Mouse (Mus musculus) stomach, embryonic 14.5 days (tissue): Measurements from ENCODE around the gene Fam160a2. TPM values are rescaled to one million over a fixed set of nuclear protein-coding genes. Genes with fewer than 3 reads are reported as not detected.

ENCODE experiments used
- ATAC-seq: fragments of 200-750 bp; cut with Nextera tagmentation; 2 replicates; pipeline ENCODE4 v1.8.0; 2017; ENCODE audit warnings: low read depth, moderate TSS enrichment; ENCODE audit not compliant: insufficient number of reproducible peaks, insufficient read depth, low FRiP score
- H3K27ac ChIP-seq: fragments of 300-500 bp; sonication (generic); 2 replicates; pipeline ENCODE4 v1.5.1; 2014; ENCODE audit warnings: mild to moderate bottlenecking, low read length, moderate library complexity, mixed read lengths
- H3K27me3 ChIP-seq: fragments of 300-500 bp; sonication (generic); 2 replicates; pipeline ENCODE4 v1.6.1; 2014; ENCODE audit warnings: low read length, control low read depth, mixed read lengths; ENCODE audit not compliant: control insufficient read depth, insufficient read depth
- H3K36me3 ChIP-seq: fragments of 300-500 bp; sonication (generic); 2 replicates; pipeline ENCODE4 v1.6.1; 2014; ENCODE audit warnings: mild to moderate bottlenecking, control low read depth, low read length, moderate library complexity, mixed read lengths; ENCODE audit not compliant: control insufficient read depth, insufficient read depth
- H3K4me1 ChIP-seq: fragments of 300-500 bp; sonication (generic); 2 replicates; pipeline ENCODE4 v1.6.1; 2014; ENCODE audit warnings: low read length, control low read depth, mixed read lengths; ENCODE audit not compliant: control insufficient read depth, insufficient read depth
- H3K4me2 ChIP-seq: fragments of 300-500 bp; sonication (generic); replicated peaks from 2 replicates; pipeline ENCODE4 v1.6.1; 2014; ENCODE audit warnings: low read depth, low read length, control low read depth
- H3K4me3 ChIP-seq: fragments of 300-500 bp; sonication (generic); 2 replicates; pipeline ENCODE4 v1.5.1; 2014; ENCODE audit warnings: low read depth, low read length, control low read depth
- H3K9ac ChIP-seq: fragments of 300-500 bp; sonication (generic); replicated peaks from 2 replicates; pipeline ENCODE4 v1.6.1; 2014; ENCODE audit warnings: low read depth, mild to moderate bottlenecking, control low read depth, low read length, moderate library complexity, mixed read lengths
- H3K9me3 ChIP-seq: fragments of 300-500 bp; sonication (generic); 2 replicates; pipeline ENCODE4 v1.6.1; 2016; ENCODE audit warnings: low read depth, low read length, control low read depth; ENCODE audit not compliant: control insufficient read depth
- WGBS: fragments of 180-500 bp; shearing (Covaris S2); extraction: QIAGEN DNeasy Blood & Tissue Kit; methylation state at CpG from one replicate; pipeline ENCODE4 v1.1.7; 2014; 5-methylcytosine and 5-hydroxymethylcytosine counted together
- polyA plus RNA-seq: library from polyadenylated mRNA; unstranded; fragments of >200 nt; fragmentation: Nextera tagmentation; extraction: Ambion mirVana; gene quantifications from 2 replicates; pipeline ENCODE4 v1.2.1, GENCODE M21; 2014

Fam160a2 gene
- polyA plus RNA-seq, 1 experiment from 2014 or later, result 40.3 TPM

- 62% methylated on average over 5 of the region's 5 CpGs for WGBS
- ATAC-seq, result no peak
- Histone ChIP-seq H3K4me1 (no peaks in the 10 kb centered on the region; the same call in 1 of the 2 replicates), H3K4me3 (no peak within 1 kb of the TSS), H3K27ac (no peak within 1 kb of the TSS), H3K9ac (no peak within 1 kb of the TSS), H3K9me3 (no peaks in the 10 kb centered on the region), H3K27me3 (no peaks in the 10 kb centered on the region), H3K36me3 (no peaks in the 10 kb centered on the region), H3K4me2 (no peak within 1 kb of the TSS)
Measured at GRCm38 (mm10) chr7:105404268-105404667, 4.4 kb upstream of the Fam160a2 start, which contains the start of gene Cnga4. TSS of gene Cnga4 (plus strand) at chr7:105404568.

DNA sequence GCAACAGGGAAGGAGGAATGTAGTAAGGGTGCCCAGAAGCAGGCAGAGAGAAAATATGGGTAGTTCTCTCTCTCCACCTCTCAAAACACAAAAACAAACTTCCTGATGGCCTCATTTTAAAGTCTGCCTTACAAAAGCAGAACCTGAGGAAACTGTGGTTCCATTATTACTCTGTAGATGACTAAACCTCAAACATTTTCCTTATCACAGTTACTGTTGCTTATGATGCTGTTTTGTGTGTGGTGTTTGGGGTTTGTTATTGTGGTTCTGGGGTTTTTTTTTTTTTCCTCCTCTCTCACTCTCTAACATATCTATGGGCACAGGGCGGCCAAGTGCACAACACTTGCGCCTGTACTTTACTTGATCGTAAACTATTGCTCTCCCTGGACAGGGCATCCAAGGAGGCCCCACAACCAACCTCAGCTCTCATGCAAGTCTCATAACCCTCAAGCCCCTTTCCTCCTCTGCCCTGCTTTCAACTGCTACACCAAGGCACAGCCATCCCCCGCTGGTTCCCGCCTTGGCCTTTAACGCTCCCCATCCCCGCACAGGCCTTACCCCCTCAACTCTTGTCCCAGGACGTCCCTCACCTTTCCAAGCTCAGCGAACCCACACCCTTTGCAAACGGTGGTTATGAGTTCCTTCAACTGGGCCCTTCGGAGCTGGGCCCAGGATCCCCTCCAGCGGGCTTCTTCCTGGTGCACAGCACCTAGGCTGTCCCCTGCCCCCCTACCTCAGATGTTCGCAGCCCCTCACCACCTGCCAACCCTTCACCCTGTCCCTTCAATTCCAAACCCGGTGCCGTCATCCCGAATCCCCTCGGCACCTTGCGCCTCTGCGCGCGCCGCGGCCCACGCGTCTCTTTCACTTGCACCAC lies 558 bp downstream of the Fam160a2 start:
- peak overlapping the region; percentile 78 for H3K4me3 ChIP-seq
- H3K4me1 ChIP-seq, result peaks cover 8% of the 10 kb centered on the region; the same call in 1 of the 2 replicates
- no peaks in the 10 kb centered on the region for H3K27me3 ChIP-seq
- H3K36me3 ChIP-seq, result no peaks in the 10 kb centered on the region
- no peak for ATAC-seq
- H3K9me3 ChIP-seq, result no peaks in the 10 kb centered on the region
- peak overlapping the region; percentile 61 for H3K27ac ChIP-seq
- H3K9ac ChIP-seq, result peak overlapping the region; percentile 83
- WGBS, result under 1% methylated on average over 25 of the region's 25 CpGs
- peak overlapping the region; percentile 74 for H3K4me2 ChIP-seq

DNA sequence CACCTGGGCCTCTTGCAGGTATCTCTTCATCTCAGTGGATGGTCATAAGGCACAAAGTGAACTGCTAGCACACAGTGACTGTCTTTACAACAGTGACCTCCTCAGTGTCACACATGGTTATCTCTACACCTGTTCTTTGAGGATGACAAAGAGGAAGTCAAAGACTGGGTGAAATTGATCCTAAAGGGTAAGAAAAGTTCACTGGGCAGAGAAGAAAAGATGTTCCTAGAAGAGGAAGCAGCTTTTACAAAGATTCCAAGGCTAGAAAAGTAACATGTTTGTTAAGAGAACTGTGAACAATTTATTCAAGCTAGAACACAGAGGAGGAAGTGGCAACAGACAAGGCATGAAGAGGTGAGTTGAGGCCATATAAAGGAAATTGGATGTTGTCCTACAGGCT lies 3.7 kb downstream of the Fam160a2 start:
- Histone ChIP-seq H3K4me3 (no peak overlapping the region), H3K9ac (no peak overlapping the region), H3K27ac (no peak overlapping the region), H3K27me3 (no peaks in the 10 kb centered on the region), H3K4me2 (no peak overlapping the region), H3K36me3 (peaks cover 2% of the 10 kb centered on the region; the same call in 1 of the 2 replicates), H3K9me3 (no peaks in the 10 kb centered on the region), H3K4me1 (peaks cover 8% of the 10 kb centered on the region; the same call in 1 of the 2 replicates)
- ATAC-seq, result no peak

- peaks cover 8% of the 10 kb centered on the region; the same call in 1 of the 2 replicates for H3K4me1 ChIP-seq
- H3K4me2 ChIP-seq, result no peak overlapping the region
- no peaks in the 10 kb centered on the region for H3K9me3 ChIP-seq
- H3K9ac ChIP-seq, result no peak overlapping the region
- H3K27ac ChIP-seq, result no peak overlapping the region
- H3K4me3 ChIP-seq, result no peak overlapping the region
- H3K27me3 ChIP-seq, result no peaks in the 10 kb centered on the region
- ATAC-seq, result no peak
- peaks cover 4% of the 10 kb centered on the region; the same call in 1 of the 2 replicates for H3K36me3 ChIP-seq
Measured at GRCm38 (mm10) chr7:105395131-105395820, 4.6 kb downstream of the Fam160a2 start.

DNA sequence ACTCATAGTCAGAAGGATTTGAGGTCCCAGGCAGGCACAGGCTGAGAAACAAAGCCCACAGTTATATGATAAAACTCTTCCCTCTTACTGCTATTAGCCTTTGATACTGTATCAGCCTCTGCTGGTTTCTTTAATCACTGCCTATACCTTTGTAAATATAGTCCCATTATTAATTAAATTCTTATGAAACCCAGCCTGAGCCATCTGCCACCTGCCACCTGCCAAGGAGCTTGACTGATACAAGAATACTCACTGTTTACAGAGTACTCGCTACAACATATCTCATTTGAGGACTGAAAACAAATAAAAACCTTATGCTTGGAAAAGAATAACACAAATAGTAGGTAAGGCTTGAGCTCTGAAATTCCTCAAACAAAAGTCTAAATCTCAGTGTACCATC lies 5.2 kb downstream of the Fam160a2 start:
- no peak for ATAC-seq
- no peak overlapping the region for H3K4me3 ChIP-seq
- H3K9ac ChIP-seq, result no peak overlapping the region
- 59% methylated on average over 1 of the region's 1 CpGs for WGBS
- no peak overlapping the region for H3K4me2 ChIP-seq
- peaks cover 8% of the 10 kb centered on the region; the same call in 1 of the 2 replicates for H3K4me1 ChIP-seq
- H3K27ac ChIP-seq, result no peak overlapping the region
- H3K27me3 ChIP-seq, result no peaks in the 10 kb centered on the region
- H3K9me3 ChIP-seq, result no peaks in the 10 kb centered on the region
- H3K36me3 ChIP-seq, result peaks cover 11% of the 10 kb centered on the region

DNA sequence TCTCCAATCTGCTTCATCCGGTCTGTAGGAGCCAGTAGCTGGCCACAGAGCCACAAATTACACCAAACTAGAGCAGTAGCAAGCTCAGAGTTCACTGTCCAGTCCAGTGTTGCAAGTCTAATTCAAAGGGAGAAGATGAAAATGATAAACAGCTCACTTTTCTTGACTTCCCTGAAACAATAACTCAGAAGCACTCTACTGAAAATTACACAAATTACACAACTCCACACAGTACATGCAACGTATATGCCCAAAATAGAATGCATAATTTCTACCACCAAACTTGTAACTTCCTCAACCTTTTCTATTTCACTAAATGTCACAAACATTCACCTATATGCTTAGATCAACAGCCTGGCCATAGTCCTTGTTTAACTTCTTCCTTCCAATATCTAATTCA lies 9.6 kb downstream of the Fam160a2 start:
- no peak overlapping the region for H3K4me3 ChIP-seq
- no peak for ATAC-seq
- peaks cover 49% of the 10 kb centered on the region for H3K36me3 ChIP-seq
- H3K27ac ChIP-seq, result no peak overlapping the region
- no peaks in the 10 kb centered on the region for H3K4me1 ChIP-seq
- H3K4me2 ChIP-seq, result no peak overlapping the region
- WGBS, result 95% methylated on average over 2 of the region's 2 CpGs
- no peaks in the 10 kb centered on the region for H3K27me3 ChIP-seq
- no peak overlapping the region for H3K9ac ChIP-seq
- H3K9me3 ChIP-seq, result no peaks in the 10 kb centered on the region

GRCm38 (mm10) chr7:105387696-105388095 lies 12.2 kb downstream of the Fam160a2 start:
- 93% methylated on average over 2 of the region's 2 CpGs for WGBS
- no peak overlapping the region for H3K4me3 ChIP-seq

DNA sequence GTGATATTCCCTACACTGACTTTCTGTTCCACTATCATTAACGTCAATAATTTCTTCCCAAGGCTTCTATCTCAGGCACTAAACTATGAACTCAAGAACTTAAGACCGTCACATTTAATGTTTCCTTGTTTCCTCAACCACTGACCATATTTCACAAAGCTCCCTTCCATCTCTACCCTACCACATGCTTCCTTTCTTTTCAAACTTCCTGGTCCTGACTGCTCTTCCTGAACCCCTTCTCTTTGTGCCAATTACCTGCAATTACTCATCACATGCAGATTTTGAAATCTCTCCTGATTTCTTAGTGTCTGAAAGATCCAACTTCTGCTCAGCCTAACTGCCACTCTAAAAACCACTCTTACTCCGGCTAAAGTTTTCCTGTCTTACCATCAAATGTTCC lies 19.5 kb downstream of the Fam160a2 start:
- H3K36me3 ChIP-seq, result peaks cover 68% of the 10 kb centered on the region
- no peak overlapping the region for H3K27ac ChIP-seq
- H3K9ac ChIP-seq, result no peak overlapping the region
- 93% methylated on average over 3 of the region's 3 CpGs for WGBS
- H3K4me3 ChIP-seq, result no peak overlapping the region
- no peaks in the 10 kb centered on the region for H3K27me3 ChIP-seq
- no peak overlapping the region for H3K4me2 ChIP-seq
- ATAC-seq, result no peak
- H3K4me1 ChIP-seq, result no peaks in the 10 kb centered on the region
- H3K9me3 ChIP-seq, result no peaks in the 10 kb centered on the region

More at GRCm38 (mm10) chr7:105387696-105388095, 12.2 kb downstream of the Fam160a2 start:
- Histone ChIP-seq H3K9ac (no peak overlapping the region), H3K9me3 (no peaks in the 10 kb centered on the region), H3K4me1 (no peaks in the 10 kb centered on the region), H3K27ac (no peak overlapping the region), H3K4me2 (no peak overlapping the region), H3K27me3 (no peaks in the 10 kb centered on the region), H3K36me3 (peaks cover 70% of the 10 kb centered on the region)
- ATAC-seq, result no peak
